ENCODE assay signal across 9 mouse cellular contexts in the genomic region with DNA sequence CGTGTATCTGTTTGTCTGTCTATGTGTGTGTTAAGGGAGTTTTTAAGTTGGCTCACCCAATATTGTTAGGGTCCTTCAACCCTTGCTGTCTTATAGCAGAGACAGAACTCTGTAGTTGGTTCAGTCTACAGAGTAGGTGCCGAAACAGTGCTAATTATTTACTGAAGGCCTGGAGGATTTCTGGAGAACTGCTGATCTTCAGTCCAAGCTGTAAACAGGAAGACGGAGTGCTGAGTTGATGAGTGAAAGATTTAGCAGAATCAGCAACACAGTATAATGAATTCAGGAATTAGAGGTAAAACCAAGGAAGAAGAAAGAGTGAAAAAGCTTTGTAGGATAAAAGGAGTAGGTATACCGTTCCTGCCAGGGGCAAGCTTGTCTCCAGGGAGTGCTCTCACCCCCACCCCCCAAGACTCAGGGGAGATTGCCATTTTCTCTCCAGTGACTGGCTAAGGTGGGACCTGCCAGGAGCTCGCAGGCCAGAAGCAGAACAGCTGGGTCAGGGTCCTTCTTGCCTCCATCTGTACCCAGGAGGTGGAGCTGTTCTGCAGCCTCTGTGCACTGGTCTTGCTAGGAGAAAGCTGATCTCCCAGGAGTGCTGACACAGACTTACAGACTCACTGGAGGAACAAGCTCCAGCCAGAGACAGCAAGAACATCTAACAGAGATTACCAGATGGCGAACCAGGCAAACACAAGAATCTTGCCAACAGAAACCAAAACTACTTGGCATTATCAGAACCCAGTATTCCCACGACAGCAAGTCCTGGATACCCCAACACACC. TPM values are rescaled to one million over a fixed set of nuclear protein-coding genes. Genes with fewer than 3 reads are reported as not detected.
DNase-seq lines count a peak whose midpoint lies in the region; ATAC-seq and TF ChIP-seq lines count a peak whose summit lies in the region.
"Had no signal": no experiment of that assay in that cellular context is flagged by ENCODE, and none has a peak within 500 bp of the region (broad histone marks: within the 10 kb centered on the region; RNA-seq: fewer than 3 reads in every experiment).

No protein-coding gene starts in this region.

- no peak for DNase-seq in liver, adult 2 months (ENCODE audit: extremely low read depth, low read depth, low spot score)
- no peak for DNase-seq in liver, embryonic 11.5 days (ENCODE audit: low spot score)
- DNase-seq in layer of hippocampus, adult 9-10 months (ENCODE audit: low spot score) = peak; percentile 17
- DNase-seq in thymus, postnatal 4 days = peak; percentile 41
- DNase-seq in cerebellum, postnatal 36 days = no peak

- no peak for TF ChIP-seq POLR2A in liver, adult 2 months (IDR thresholded peaks at IDR 0.05; ENCODE audit: extremely low read depth, insufficient read depth, low read length)
- no peak for TF ChIP-seq POLR2A in bone marrow, adult 2 months (IDR thresholded peaks at IDR 0.05; ENCODE audit: borderline replicate concordance, control insufficient read depth, low read depth, low read length)

- no peak overlapping the region for H3K9ac ChIP-seq in liver, adult 2 months (ENCODE audit: low read depth, low read length)
- H3K9ac ChIP-seq in liver, embryonic 11.5 days (ENCODE audit: low read depth, low read length) = no peak overlapping the region
- no peak overlapping the region for H3K9ac ChIP-seq in heart, embryonic 16.5 days (ENCODE audit: low read length)

- H3K36me3 ChIP-seq in liver, adult 2 months (ENCODE audit: control insufficient read depth, insufficient read depth, low read length) = no peaks in the 10 kb centered on the region
- no peaks in the 10 kb centered on the region for H3K36me3 ChIP-seq in liver, embryonic 11.5 days (ENCODE audit: control insufficient read depth, insufficient read depth, low read length)
- H3K36me3 ChIP-seq in heart, embryonic 16.5 days (ENCODE audit: control insufficient read depth, insufficient read depth) = no peaks in the 10 kb centered on the region

- ATAC-seq in liver, embryonic 11.5 days (replicated peaks; ENCODE audit: low FRiP score) = no peak
- 0 out of 2 replicates have a peak, but pooled peaks have one; percentile 28 for ATAC-seq in heart, embryonic 16.5 days (replicated peaks; ENCODE audit: extremely low read depth, insufficient read depth, low FRiP score)
- ATAC-seq in granulocyte monocyte progenitor cell, adult 5-6 weeks (replicated peaks; ENCODE audit: poor library complexity, severe bottlenecking) = no peak

- H3K79me2 ChIP-seq in liver, adult 2 months (ENCODE audit: control insufficient read depth, insufficient read depth, low read length) = no peaks in the 10 kb centered on the region

- peak; percentile 28; the same call in 1 of the 2 replicates for TF ChIP-seq CTCF in liver, adult 2 months (IDR thresholded peaks at IDR 0.05; ENCODE audit: low read depth, low read length)
- TF ChIP-seq CTCF in bone marrow, adult 2 months (IDR thresholded peaks at IDR 0.05; ENCODE audit: control insufficient read depth, insufficient read depth, low read length) = peak; percentile 21; the same call in 1 of the 2 replicates

- 56% methylated on average over 7 of the region's 7 CpGs for WGBS in liver, adult 2 months
- WGBS in liver, embryonic 11.5 days = 51% methylated on average over 7 of the region's 7 CpGs
- WGBS in bone marrow, adult 2 months = 64% methylated on average over 7 of the region's 7 CpGs
- WGBS in heart, embryonic 16.5 days = 51% methylated on average over 7 of the region's 7 CpGs

- H3K27ac ChIP-seq in liver, adult 2 months (replicated peaks; ENCODE audit: insufficient read depth, low read depth, low read length) = no peak overlapping the region
- no peak overlapping the region for H3K27ac ChIP-seq in liver, embryonic 11.5 days (ENCODE audit: low read depth, low read length)
- no peak overlapping the region for H3K27ac ChIP-seq in bone marrow, adult 2 months (ENCODE audit: control insufficient read depth, insufficient read depth, low read depth, low read length, poor library complexity)
- H3K27ac ChIP-seq in heart, embryonic 16.5 days (ENCODE audit: low read length) = no peak overlapping the region

- H3K9me3 ChIP-seq in liver, embryonic 11.5 days (ENCODE audit: control insufficient read depth, low read length) = no peaks in the 10 kb centered on the region
- H3K9me3 ChIP-seq in heart, embryonic 16.5 days (replicated peaks; ENCODE audit: control insufficient read depth, low read length) = no peaks in the 10 kb centered on the region

- H3K4me1 ChIP-seq in liver, adult 2 months (ENCODE audit: control insufficient read depth, insufficient read depth, low read length) = no peaks in the 10 kb centered on the region
- H3K4me1 ChIP-seq in liver, embryonic 11.5 days (replicated peaks; ENCODE audit: control insufficient read depth, insufficient read depth, low read length) = no peaks in the 10 kb centered on the region
- no peaks in the 10 kb centered on the region for H3K4me1 ChIP-seq in bone marrow, adult 2 months (ENCODE audit: control insufficient read depth, insufficient read depth, low read length)
- no peaks in the 10 kb centered on the region for H3K4me1 ChIP-seq in heart, embryonic 16.5 days (ENCODE audit: control insufficient read depth, insufficient read depth, low read length)

- no peaks in the 10 kb centered on the region for H3K27me3 ChIP-seq in liver, adult 2 months (ENCODE audit: control insufficient read depth, insufficient read depth, low read length)
- no peaks in the 10 kb centered on the region for H3K27me3 ChIP-seq in liver, embryonic 11.5 days (replicated peaks; ENCODE audit: control insufficient read depth, insufficient read depth, low read length)
- H3K27me3 ChIP-seq in heart, embryonic 16.5 days (ENCODE audit: control insufficient read depth, insufficient read depth, low read length) = no peaks in the 10 kb centered on the region

- H3K4me3 ChIP-seq in liver, adult 2 months (ENCODE audit: insufficient read depth, low read depth, low read length) = no peak overlapping the region
- no peak overlapping the region for H3K4me3 ChIP-seq in liver, embryonic 11.5 days (ENCODE audit: low read depth, low read length)
- no peak overlapping the region for H3K4me3 ChIP-seq in bone marrow, adult 2 months (replicated peaks; ENCODE audit: control insufficient read depth, low read depth, low read length)
- no peak overlapping the region for H3K4me3 ChIP-seq in heart, embryonic 16.5 days (ENCODE audit: low read length)

- no peak overlapping the region for H3K4me2 ChIP-seq in liver, embryonic 11.5 days
- no peak overlapping the region for H3K4me2 ChIP-seq in heart, embryonic 16.5 days (ENCODE audit: low read depth, low read length)

RNA-seq across cellular contexts. Expression of gene Ms4a7, which starts 13.9 kb away (rescaled TPM):
- total RNA-seq in liver, adult 2 months (2014; rRNA removed) = 1.3 TPM in 2 replicates
- 0.21 and 0.35 TPM in 2 replicates for polyA plus RNA-seq in liver, adult 2 months (2012; rRNA removed)
- polyA plus RNA-seq in liver, embryonic 11.5 days (2014; fragmentation: Nextera tagmentation; extraction: Ambion mirVana) = 1.1 and 1.3 TPM in 2 replicates
- 5.3 and 9.6 TPM in 2 replicates for polyA plus RNA-seq in bone marrow, adult 2 months (2011; ENCODE audit: insufficient read depth, insufficient read length, low replicate concordance, missing spikeins)
- polyA plus RNA-seq in heart, embryonic 16.5 days (2015; fragmentation: Nextera tagmentation; extraction: Ambion mirVana) = 3.2 and 3.6 TPM in 2 replicates
- not detected in 2 replicates for total RNA-seq in granulocyte monocyte progenitor cell, adult 5-6 weeks (2014; fragmentation: Nextera tagmentation)
- not detected in 2 replicates for total RNA-seq in granulocyte monocyte progenitor cell, adult 5-6 weeks (2017)
- total RNA-seq: hematopoietic stem cell, adult 5-6 weeks had no signal

RNA-seq across cellular contexts. Expression of gene Ms4a4a, which starts 25.4 kb away (rescaled TPM):
- 0.28 TPM in 1 of 2 replicates, not detected in the other for total RNA-seq in liver, adult 2 months (2014; rRNA removed)
- polyA plus RNA-seq in liver, adult 2 months (2012; rRNA removed) = not detected in 2 replicates
- 1.3 and 2.2 TPM in 2 replicates for polyA plus RNA-seq in liver, embryonic 11.5 days (2014; fragmentation: Nextera tagmentation; extraction: Ambion mirVana)
- polyA plus RNA-seq in bone marrow, adult 2 months (2011; ENCODE audit: insufficient read depth, insufficient read length, low replicate concordance, missing spikeins) = 1.6 and 4.3 TPM in 2 replicates
- 4.9 and 6.2 TPM in 2 replicates for polyA plus RNA-seq in heart, embryonic 16.5 days (2015; fragmentation: Nextera tagmentation; extraction: Ambion mirVana)
- total RNA-seq in granulocyte monocyte progenitor cell, adult 5-6 weeks (2014; fragmentation: Nextera tagmentation) = not detected in 2 replicates
- total RNA-seq in granulocyte monocyte progenitor cell, adult 5-6 weeks (2017) = not detected in 2 replicates
- total RNA-seq: hematopoietic stem cell, adult 5-6 weeks had no signal

RNA-seq across cellular contexts. Expression of gene Ms4a14, which starts 35.6 kb away (rescaled TPM):
- 0.07 TPM in 1 of 2 replicates, not detected in the other for total RNA-seq in liver, adult 2 months (2014; rRNA removed)
- not detected in 2 replicates for polyA plus RNA-seq in liver, adult 2 months (2012; rRNA removed)
- polyA plus RNA-seq in liver, embryonic 11.5 days (2014; fragmentation: Nextera tagmentation; extraction: Ambion mirVana) = not detected in 2 replicates
- 0.47 and 0.85 TPM in 2 replicates for polyA plus RNA-seq in bone marrow, adult 2 months (2011; ENCODE audit: insufficient read depth, insufficient read length, low replicate concordance, missing spikeins)
- 0.12 TPM in 1 of 2 replicates, not detected in the other for polyA plus RNA-seq in heart, embryonic 16.5 days (2015; fragmentation: Nextera tagmentation; extraction: Ambion mirVana)
- not detected in 2 replicates for total RNA-seq in granulocyte monocyte progenitor cell, adult 5-6 weeks (2014; fragmentation: Nextera tagmentation)
- total RNA-seq in granulocyte monocyte progenitor cell, adult 5-6 weeks (2017) = not detected in 2 replicates
- total RNA-seq: hematopoietic stem cell, adult 5-6 weeks had no signal

RNA-seq across cellular contexts. Expression of gene Ms4a4c, which starts 54.7 kb away (rescaled TPM):
- 0.74 and 1.3 TPM in 2 replicates for total RNA-seq in liver, adult 2 months (2014; rRNA removed)
- 0.26 TPM in 1 of 2 replicates, not detected in the other for polyA plus RNA-seq in liver, adult 2 months (2012; rRNA removed)
- polyA plus RNA-seq in liver, embryonic 11.5 days (2014; fragmentation: Nextera tagmentation; extraction: Ambion mirVana) = 0.56 TPM in 1 of 2 replicates, not detected in the other
- 8.4 and 16.7 TPM in 2 replicates for polyA plus RNA-seq in bone marrow, adult 2 months (2011; ENCODE audit: insufficient read depth, insufficient read length, low replicate concordance, missing spikeins)
- 0.55 and 1.1 TPM in 2 replicates for polyA plus RNA-seq in heart, embryonic 16.5 days (2015; fragmentation: Nextera tagmentation; extraction: Ambion mirVana)
- 11.5 and 20.2 TPM in 2 replicates for total RNA-seq in granulocyte monocyte progenitor cell, adult 5-6 weeks (2014; fragmentation: Nextera tagmentation)
- 13.5 and 19.6 TPM in 2 replicates for total RNA-seq in granulocyte monocyte progenitor cell, adult 5-6 weeks (2017)

Comparison
In these comparisons a context has a peak if more than half of its experiments do, and no peak if none do; other contexts are left out.
1. DNase-seq: peak in layer of hippocampus, adult 9-10 months (single experiment) and thymus, postnatal 4 days (single experiment); none in liver, adult 2 months (single experiment), liver, embryonic 11.5 days (single experiment) and cerebellum, postnatal 36 days (0 of 2).